Mouse (Mus musculus) limb, embryonic 11.5 days (tissue): ENCODE measurements around the gene Lipo3. TPM values are rescaled to one million over a fixed set of nuclear protein-coding genes. Genes with fewer than 3 reads are reported as not detected.
"Not testable (repeated sequence)": the region's sequence is repeated elsewhere in the genome, so short reads cannot be mapped to it uniquely, and the experiment has no call there.

Source experiments
- ATAC-seq: fragments of 200-750 bp; cut with Nextera tagmentation; 2 replicates; pipeline ENCODE4 v1.8.0; 2017; ENCODE audit warnings: low read depth; ENCODE audit not compliant: insufficient number of reproducible peaks, low FRiP score, low TSS enrichment
- DNase-seq: peaks from one replicate; pipeline ENCODE4 v3.0.0-alpha.2; 2015; ENCODE audit warnings: low spot score
- H3K27ac ChIP-seq: fragments of 300-500 bp; sonication (generic); replicated peaks from 2 replicates; pipeline ENCODE4 v1.5.1; 2014; ENCODE audit warnings: low read depth, mild to moderate bottlenecking, low read length
- H3K27me3 ChIP-seq: fragments of 300-500 bp; sonication (generic); 2 replicates; pipeline ENCODE4 v1.6.1; 2014; ENCODE audit warnings: mild to moderate bottlenecking, low read length, mixed read lengths; ENCODE audit not compliant: control insufficient read depth, insufficient read depth
- H3K36me3 ChIP-seq: fragments of 300-500 bp; sonication (generic); 2 replicates; pipeline ENCODE4 v1.6.1; 2014; ENCODE audit warnings: mild to moderate bottlenecking, low read length, moderate library complexity, mixed read lengths; ENCODE audit not compliant: control insufficient read depth, insufficient read depth
- H3K4me1 ChIP-seq: fragments of 300-500 bp; sonication (generic); 2 replicates; pipeline ENCODE4 v1.6.1; 2014; ENCODE audit warnings: low read length, mixed read lengths; ENCODE audit not compliant: control insufficient read depth, insufficient read depth
- H3K4me2 ChIP-seq: fragments of 300-500 bp; sonication (generic); 2 replicates; pipeline ENCODE4 v1.6.1; 2014; ENCODE audit warnings: low read depth, mild to moderate bottlenecking, moderate library complexity; ENCODE audit not compliant: severe bottlenecking
- H3K4me3 ChIP-seq: fragments of 300-500 bp; sonication (generic); 2 replicates; pipeline ENCODE4 v1.5.1; 2014; ENCODE audit warnings: low read depth, low read length
- H3K9ac ChIP-seq: fragments of 300-500 bp; sonication (generic); 2 replicates; pipeline ENCODE4 v1.6.1; 2014; ENCODE audit warnings: mild to moderate bottlenecking, low read length
- H3K9me3 ChIP-seq: fragments of 300-500 bp; sonication (generic); 2 replicates; pipeline ENCODE4 v1.6.1; 2016; ENCODE audit warnings: low read length; ENCODE audit not compliant: control insufficient read depth
- WGBS: fragments of 180-500 bp; shearing (Covaris S2); extraction: QIAGEN DNeasy Blood & Tissue Kit; methylation state at CpG from one replicate; pipeline ENCODE4 v1.1.7; 2014; 5-methylcytosine and 5-hydroxymethylcytosine counted together
- polyA plus RNA-seq: library from polyadenylated mRNA; unstranded; fragments of >200 nt; fragmentation: Nextera tagmentation; extraction: Ambion mirVana; gene quantifications from 2 replicates; pipeline ENCODE4 v1.2.1, GENCODE M21; 2014

The Lipo3 gene
- 6.8 and 7.6 TPM in 2 replicates for polyA plus RNA-seq

GRCm38 (mm10) chr19:33761287-33762086 lies at the start of gene Lipo3:
Gene Lipo3, minus strand, starts transcription at chr19:33761951.
- H3K36me3 ChIP-seq, H3K9me3 ChIP-seq, H3K9ac ChIP-seq, H3K27me3 ChIP-seq, H3K4me3 ChIP-seq, H3K27ac ChIP-seq, H3K4me1 ChIP-seq: not testable (repeated sequence)
- ATAC-seq (peak; percentile 86), DNase-seq (peak; percentile 29)
- 0 out of 2 replicates have a peak within 1 kb of the TSS, but pooled peaks have one; percentile 10 for H3K4me2 ChIP-seq
- 43% methylated on average over 11 of the region's 41 CpGs for WGBS

- not testable (repeated sequence) for H3K27ac ChIP-seq, H3K27me3 ChIP-seq, H3K9me3 ChIP-seq, H3K4me1 ChIP-seq, DNase-seq, ATAC-seq, H3K36me3 ChIP-seq, H3K9ac ChIP-seq, H3K4me2 ChIP-seq, H3K4me3 ChIP-seq
These were observed 25.6 kb upstream of the Lipo3 start, which contains the start of gene Lipo1 for GRCm38 (mm10) chr19:33787359-33787758. Gene Lipo1, minus strand, starts transcription at chr19:33787459.

GRCm38 (mm10) chr19:33786576-33787277 lies 25.0 kb upstream of the Lipo3 start:
- H3K9ac ChIP-seq: no peak overlapping the region
- no peak overlapping the region for H3K4me3 ChIP-seq
- no peaks in the 10 kb centered on the region for H3K36me3 ChIP-seq
- no peak overlapping the region for H3K4me2 ChIP-seq
- ATAC-seq (no peak), DNase-seq (no peak)
- no peak overlapping the region for H3K27ac ChIP-seq
- no peaks in the 10 kb centered on the region for H3K4me1 ChIP-seq
- H3K27me3 ChIP-seq: no peaks in the 10 kb centered on the region
- H3K9me3 ChIP-seq: no peaks in the 10 kb centered on the region
- 91% methylated on average over 12 of the region's 12 CpGs for WGBS

GRCm38 (mm10) chr19:33751259-33751658 lies 10.5 kb downstream of the Lipo3 start, which contains the start of gene Lipo2:
Gene Lipo2, minus strand, starts transcription at chr19:33751359.
- H3K4me2 ChIP-seq, H3K4me3 ChIP-seq, H3K4me1 ChIP-seq, H3K9me3 ChIP-seq, H3K27me3 ChIP-seq, H3K9ac ChIP-seq, DNase-seq, H3K27ac ChIP-seq, ATAC-seq, H3K36me3 ChIP-seq: not testable (repeated sequence)
- 88% methylated on average over 1 of the region's 1 CpGs for WGBS

- ATAC-seq, H3K27ac ChIP-seq, H3K4me3 ChIP-seq, DNase-seq, H3K27me3 ChIP-seq, H3K9ac ChIP-seq, H3K9me3 ChIP-seq, H3K36me3 ChIP-seq, H3K4me2 ChIP-seq, H3K4me1 ChIP-seq: not testable (repeated sequence)
These were observed 136.6 kb downstream of the Lipo3 start, which contains the start of gene Gm8978 for GRCm38 (mm10) chr19:33625152-33625551. Gene Gm8978, minus strand, starts transcription at chr19:33625252.

GRCm38 (mm10) chr19:33589626-33590302 lies 172.0 kb downstream of the Lipo3 start:
- 5% methylated on average over 11 of the region's 38 CpGs for WGBS
- Histone ChIP-seq H3K4me2 (peak overlapping the region; percentile 32; the same call in 1 of the 2 replicates), H3K4me3 (peak overlapping the region; percentile 22), H3K9ac (0 out of 2 replicates have a peak overlapping the region, but pooled peaks have one; percentile 45)
- not testable (repeated sequence) for H3K27me3 ChIP-seq, H3K36me3 ChIP-seq, H3K4me1 ChIP-seq, H3K9me3 ChIP-seq, H3K27ac ChIP-seq
- ATAC-seq (peak; percentile 96), DNase-seq (peak; percentile 78)

- ATAC-seq: not testable (repeated sequence)
- 81% methylated on average over 5 of the region's 5 CpGs for WGBS
These were observed 193.2 kb downstream of the Lipo3 start for GRCm38 (mm10) chr19:33568551-33568950.

GRCm38 (mm10) chr19:33517680-33518079 lies 244.1 kb downstream of the Lipo3 start, which contains the start of gene Lipo4:
Gene Lipo4, minus strand, starts transcription at chr19:33517780.
- H3K4me1 ChIP-seq: no peaks in the 10 kb centered on the region
- no peak for DNase-seq

More at GRCm38 (mm10) chr19:33568551-33568950, 193.2 kb downstream of the Lipo3 start:
- H3K4me1 ChIP-seq, H3K9me3 ChIP-seq, H3K4me2 ChIP-seq, H3K4me3 ChIP-seq, H3K27me3 ChIP-seq, H3K9ac ChIP-seq, H3K36me3 ChIP-seq, DNase-seq, H3K27ac ChIP-seq: not testable (repeated sequence)

More at GRCm38 (mm10) chr19:33517680-33518079, 244.1 kb downstream of the Lipo3 start, which contains the start of gene Lipo4:
- no peak for ATAC-seq
- H3K9me3 ChIP-seq: no peaks in the 10 kb centered on the region
- H3K36me3 ChIP-seq: no peaks in the 10 kb centered on the region
- H3K27ac ChIP-seq: no peak within 1 kb of the TSS
- no peak within 1 kb of the TSS for H3K4me2 ChIP-seq
- no peak within 1 kb of the TSS for H3K9ac ChIP-seq
- H3K27me3 ChIP-seq: no peaks in the 10 kb centered on the region
- H3K4me3 ChIP-seq: no peak within 1 kb of the TSS
